Mouse (Mus musculus) embryo, embryonic 11.5 days (tissue): ENCODE measurements at regions not wholly inside any gene's neighbourhood (a gene's known extent, or its start where the extent isn't known, plus 50 kb on each side); places are given as distances from the start of the nearest gene placed in this dataset.
"Not testable (repeated sequence)": the region's sequence is repeated elsewhere in the genome, so short reads cannot be mapped to it uniquely, and the experiment has no call there.

Experiments used
- DNase-seq: peaks from one replicate; pipeline ENCODE4 v3.0.0-alpha.2; 2012; ENCODE audit warnings: low read depth, low spot score

GRCm38 (mm10) chr6:100425551-100425950, 138.3 kb upstream of the Rybp start:
- no peak for DNase-seq

DNA sequence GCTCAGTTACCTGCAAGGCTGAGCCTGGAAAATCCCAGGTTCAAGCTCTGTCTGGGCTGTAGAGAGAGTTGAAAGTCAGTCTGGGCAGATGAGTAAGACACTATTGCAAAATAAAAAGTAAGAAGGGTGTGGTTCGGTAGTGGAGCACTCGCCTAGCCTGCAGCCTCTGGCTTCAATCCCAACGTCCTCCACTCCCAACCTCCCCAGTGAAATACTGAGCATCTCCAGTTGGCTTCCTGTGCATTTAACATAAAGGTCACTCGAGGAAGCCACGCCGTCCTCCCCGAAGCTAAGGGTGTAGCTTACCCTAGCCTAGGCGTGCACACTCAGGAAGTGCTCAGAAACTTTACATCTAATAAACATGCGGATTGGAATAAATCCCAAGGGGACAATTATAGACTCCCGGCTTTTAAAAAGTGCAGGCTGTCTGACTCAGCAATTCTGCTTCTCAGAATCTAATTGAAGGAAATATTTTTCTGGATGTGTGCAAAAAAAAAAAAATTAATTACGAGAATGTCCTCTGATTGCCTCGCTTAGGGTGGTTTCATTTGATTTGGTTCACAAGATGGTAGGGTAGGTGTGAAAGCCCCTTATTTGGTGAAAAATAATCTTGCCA, 137.6 kb upstream of the Rybp start:
- no peak for DNase-seq

DNA sequence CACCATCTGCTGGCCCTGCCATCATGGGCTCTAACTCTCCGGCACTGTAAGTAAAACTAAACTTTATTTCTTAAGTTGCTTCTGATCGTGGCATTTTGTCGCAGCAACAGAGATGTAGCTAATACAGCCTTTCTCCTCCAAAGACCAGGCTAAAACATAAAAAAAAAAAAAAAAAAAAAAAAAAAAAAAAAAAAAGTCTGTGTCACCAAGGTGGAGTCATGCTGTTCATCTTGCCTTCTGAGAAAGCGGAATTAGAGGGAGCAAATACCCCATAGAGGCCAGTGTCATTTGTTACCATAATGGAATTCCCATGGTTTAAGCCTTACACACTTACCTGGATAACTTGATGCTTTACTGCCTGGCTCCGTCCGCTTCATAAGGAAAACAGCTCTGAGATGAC, 136.9 kb upstream of the Rybp start:
- DNase-seq = no peak

DNA sequence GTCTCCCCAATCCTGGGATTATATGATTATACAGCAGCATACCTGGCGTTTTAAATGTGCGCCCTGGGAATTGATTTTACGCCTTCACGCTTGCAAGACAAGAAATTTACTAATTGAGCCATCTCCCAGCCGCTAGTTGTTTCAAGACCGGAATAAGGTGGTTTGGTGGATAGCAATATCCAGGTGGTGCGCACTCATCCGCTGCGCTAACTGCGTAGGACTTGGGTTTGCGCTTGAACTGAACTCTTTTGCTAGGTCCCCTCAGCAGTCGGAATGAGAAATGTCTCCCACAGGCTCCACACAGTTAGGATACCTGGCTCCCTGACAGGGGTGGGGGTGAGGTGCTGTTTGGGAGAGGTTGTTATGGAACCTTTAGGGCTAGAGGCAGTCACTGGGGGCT, 136.4 kb upstream of the Rybp start:
- no peak for DNase-seq

DNA sequence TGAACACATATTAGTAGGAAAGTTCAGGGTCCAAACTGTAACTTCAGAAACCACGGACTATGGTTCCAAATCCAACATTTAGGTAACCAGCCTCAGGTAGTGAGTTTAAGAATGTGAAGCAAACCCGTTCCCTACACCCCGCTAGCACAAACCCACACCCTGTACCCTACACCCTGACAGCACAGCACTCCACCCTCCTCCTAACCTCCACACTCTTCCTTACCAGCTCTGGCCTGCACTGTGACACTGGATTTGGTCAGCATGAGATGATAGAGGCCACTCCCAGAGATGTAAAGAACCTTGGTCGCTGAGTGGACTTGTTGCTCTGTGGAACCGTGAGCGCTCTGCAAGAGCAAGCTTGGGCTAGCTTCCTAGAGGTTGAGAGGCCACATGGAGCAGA, 135.3 kb upstream of the Rybp start:
- no peak for DNase-seq

- DNase-seq = peak; percentile 49
Observed at GRCm38 (mm10) chr6:100421706-100422578, 134.7 kb upstream of the Rybp start.

DNA sequence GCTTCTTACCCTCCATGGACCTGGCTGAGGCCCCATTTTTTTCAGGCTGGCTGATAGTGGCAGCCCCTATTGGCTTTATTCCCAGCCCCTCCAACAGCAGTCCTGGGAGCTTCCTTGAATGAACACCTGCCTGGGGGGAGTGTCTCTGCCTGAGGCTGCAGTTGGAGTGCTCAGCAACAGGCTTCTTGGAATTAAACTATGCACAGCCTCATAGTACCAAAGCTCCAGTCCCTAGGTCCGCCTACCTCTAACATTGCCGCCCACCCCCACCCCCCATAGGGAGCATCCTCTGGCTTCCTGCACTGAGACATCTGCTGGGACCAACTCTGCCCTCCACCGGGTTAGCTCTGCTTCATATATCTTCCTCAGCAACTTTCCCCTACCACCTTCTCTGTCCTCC, 133.3 kb upstream of the Rybp start:
- no peak for DNase-seq

DNA sequence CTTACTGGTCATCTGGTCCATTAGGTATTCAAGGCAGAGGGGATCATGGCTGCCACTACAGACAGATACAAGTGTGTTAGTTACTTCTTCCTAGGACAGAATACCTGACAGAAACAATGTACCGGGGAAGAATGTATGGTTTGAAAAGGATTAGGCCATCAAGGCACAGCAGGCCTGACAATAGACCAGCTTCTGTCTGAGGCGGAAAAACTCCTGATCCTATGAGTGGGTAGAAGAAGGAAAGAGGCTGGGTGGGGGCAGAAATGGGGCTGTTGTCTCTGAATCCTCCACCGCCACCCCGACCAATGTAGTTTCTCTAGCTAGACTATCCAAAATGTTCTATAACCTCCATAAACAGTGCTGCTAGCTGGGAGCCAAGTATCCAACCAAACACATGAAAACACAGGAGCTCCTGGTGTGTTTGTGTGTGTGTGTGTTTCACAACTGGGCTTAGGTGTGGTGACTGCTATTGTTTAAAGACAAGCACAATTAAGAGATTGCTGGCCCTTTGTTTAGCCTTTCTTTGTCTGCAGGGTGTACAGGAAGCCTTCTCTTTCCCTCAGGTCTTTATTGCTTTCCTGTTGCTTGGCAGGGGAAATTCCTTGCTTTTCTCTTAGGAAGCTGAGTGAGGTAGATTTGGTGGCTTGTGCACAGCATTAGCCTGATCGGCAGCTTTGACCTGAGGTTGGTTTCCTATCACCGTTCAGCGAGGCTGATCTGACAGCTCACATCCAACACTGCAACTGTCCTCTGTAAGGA, 132.7 kb upstream of the Rybp start:
- no peak for DNase-seq

- no peak for DNase-seq
Observed at GRCm38 (mm10) chr6:100416046-100416445, 128.8 kb upstream of the Rybp start.

- no peak for DNase-seq
Observed at GRCm38 (mm10) chr6:100415514-100415913, 128.2 kb upstream of the Rybp start.

DNA sequence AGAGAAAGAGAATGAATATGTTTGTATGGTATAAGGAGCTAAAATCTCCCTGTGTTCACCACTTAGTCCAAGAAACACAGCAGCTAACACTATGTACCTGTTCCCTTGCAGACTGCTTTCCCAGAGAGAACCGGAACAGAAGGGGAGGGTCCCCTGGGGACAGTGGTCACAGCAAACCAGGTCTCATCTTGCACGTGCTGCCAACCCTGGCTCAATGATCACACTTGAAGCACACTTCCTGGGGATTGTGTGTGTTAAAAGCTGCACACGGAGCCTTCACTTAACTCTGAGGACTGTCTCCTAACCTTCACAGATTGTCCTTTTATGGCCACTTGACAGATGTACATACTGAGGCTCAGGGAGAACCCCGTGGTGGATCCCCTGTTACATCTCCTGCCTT, 127.6 kb upstream of the Rybp start:
- no peak for DNase-seq

DNA sequence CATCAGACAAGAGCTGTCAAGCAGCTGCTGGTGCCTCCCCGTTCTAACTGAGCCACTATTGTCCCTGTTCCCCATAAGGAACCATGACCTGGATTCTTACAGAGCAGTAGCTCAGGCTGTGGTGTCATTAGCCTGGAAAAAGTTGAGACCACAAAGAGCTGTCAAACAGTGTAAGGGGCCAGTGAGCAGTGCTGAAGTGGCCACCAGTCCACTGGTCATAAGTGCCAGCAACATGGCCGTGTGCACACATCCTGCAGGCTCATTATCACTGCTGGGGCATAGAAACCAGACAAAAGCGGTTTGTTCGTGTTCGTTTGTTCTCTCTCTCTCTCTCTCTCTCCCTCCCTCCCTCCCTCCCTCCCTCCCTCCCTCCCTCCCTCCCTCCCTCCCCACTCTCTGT, 125.2 kb upstream of the Rybp start:
- no peak for DNase-seq

DNA sequence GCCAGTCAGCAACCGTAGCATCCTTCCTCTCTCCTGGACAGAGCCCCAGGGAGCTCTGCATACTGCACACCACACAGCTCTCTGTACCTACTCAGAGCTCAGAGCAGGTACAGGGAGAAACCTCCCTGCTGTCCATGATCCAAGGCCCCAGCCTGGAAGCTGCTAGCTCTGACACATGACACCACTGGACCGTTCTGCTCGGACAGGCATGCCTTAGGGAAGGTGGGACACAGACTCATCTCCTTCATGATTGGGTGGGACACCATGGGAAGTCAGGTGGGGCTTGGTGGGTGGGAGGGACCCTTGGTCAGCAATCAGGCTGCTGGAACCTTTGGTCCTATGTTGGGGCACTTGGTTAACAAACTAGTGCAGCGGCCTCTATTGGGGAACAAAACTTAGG, 124.7 kb upstream of the Rybp start:
- no peak for DNase-seq

DNA sequence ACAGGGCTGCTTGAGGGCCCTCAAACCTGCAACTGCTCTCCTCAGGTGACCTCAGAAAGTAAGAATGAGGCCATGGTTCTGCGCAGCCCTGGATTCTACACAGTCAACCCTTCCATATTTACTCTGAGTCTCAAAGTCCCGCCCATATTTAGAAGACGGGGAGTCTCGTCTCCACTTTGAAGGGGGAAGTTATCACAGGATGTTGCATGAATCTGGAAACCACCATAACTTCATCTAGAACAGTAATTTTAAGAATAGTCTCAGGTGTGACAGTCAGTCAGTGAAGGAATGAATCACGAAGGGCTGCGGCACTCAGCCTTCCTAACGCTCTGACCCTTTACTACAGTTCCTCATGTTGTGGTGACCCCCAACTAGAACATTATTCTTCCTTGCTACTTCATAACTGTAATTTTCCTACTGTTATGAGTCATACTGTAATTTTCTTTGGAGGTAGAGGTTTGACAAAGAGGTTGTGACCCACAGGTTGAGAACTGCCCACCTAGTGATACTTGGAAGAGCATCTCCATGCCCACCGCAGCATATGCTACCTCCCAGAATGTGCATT, 122.9 kb upstream of the Rybp start:
- no peak for DNase-seq

DNA sequence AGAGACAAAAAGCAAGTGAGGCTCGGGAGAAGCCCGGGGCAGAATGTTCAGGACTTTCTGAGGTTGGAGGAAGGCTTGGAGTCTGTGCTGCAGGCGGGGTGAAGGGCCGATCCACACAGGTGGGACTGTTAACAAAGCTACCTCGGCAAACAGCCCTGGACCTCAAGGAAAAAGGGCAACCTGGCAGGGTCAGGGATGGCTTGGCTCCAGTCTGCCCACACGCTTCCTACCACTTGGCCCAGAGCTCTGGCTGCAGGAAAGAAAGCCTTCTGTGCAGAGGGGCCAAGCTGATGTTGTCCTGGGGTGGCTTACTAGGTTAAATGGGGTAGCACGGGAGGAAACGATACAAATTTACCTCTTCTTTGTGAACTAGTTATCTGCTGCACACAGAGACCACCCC, 121.5 kb upstream of the Rybp start:
- DNase-seq = no peak

GRCm38 (mm10) chr6:100406504-100406903, 119.2 kb upstream of the Rybp start:
- no peak for DNase-seq

- no peak for DNase-seq
Observed at GRCm38 (mm10) chr6:100404161-100404560, 116.9 kb upstream of the Rybp start.

GRCm38 (mm10) chr6:100402716-100403115, 115.4 kb upstream of the Rybp start:
- DNase-seq = peak; percentile 36

DNA sequence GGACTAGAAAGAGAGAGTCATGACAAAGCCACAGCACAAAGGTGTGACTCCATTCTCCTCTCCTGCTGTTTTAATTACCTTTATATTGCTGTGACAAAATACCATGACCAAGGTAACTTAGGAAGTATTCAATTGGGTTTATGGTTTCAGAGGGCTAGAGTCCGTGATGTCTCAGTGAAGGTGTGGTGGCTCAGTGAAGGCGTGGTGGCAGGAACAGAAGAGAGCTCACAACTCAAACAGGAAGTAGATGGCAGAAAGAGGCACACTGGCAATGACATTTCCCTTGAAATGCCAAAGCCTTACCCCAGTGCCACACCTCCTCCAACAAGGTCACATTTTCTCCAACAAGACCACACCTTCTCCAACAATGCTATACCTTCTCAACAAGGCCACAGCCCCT, 114.4 kb upstream of the Rybp start:
- no peak for DNase-seq

GRCm38 (mm10) chr6:100399387-100399786, 112.1 kb upstream of the Rybp start:
- not testable (repeated sequence) for DNase-seq

DNA sequence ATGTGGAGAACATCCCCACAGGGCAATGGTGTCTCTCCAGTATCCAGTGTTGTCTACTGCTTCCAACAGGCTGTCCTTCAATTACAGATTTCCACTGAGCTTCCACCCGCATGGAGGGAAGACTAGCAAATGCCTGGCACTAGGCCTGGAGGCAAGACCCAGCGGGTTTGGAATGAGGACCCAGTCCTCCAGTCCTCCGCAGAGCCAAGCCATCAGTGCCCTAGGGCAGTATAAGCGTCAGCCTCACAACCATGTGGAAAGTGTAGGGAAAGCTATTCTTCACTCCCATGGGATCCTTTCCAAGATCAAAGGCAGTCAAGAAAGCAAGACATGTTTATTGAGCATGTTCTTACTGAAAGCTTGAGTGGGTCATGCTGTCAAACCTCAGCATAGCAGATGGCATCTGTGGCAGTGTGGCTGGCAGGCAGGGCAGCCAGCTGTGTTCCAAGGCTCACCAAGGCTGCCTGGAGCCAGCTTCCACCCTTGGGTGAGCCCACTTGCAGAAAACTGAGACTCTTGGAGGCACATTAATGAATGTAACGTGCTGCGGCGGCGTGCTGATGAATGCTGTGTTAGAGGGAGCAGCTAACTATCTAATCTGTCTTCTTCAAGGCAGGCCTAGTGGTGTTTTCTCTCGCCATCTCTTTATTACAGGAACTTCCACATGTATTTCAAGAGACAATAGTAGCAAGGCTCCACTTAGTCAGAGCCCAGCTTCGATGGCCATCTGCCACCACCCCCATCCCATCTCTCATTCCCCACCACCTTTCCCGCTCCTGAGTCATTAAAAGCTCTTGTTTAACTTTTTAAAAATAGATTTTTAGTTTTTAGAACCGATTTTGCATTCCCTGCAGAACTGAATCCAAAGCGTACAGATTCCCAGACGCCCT, 109.3 kb upstream of the Rybp start:
- DNase-seq = no peak
